Mouse (Mus musculus) hindbrain, postnatal 0 days (tissue): ENCODE measurements at regions not wholly inside any gene's neighbourhood (a gene's known extent, or its start where the extent isn't known, plus 50 kb on each side); places are given as distances from the start of the nearest gene placed in this dataset.

ENCODE experiments used
- ATAC-seq: fragments of 200-750 bp; cut with Nextera tagmentation; 2 replicates; pipeline ENCODE4 v1.8.0; 2017; ENCODE audit warnings: mild to moderate bottlenecking, moderate TSS enrichment, moderate library complexity
- DNase-seq: peaks from one replicate; pipeline ENCODE4 v3.0.0-alpha.2; 2015; ENCODE audit warnings: low spot score
- H3K27ac ChIP-seq: fragments of 300-500 bp; sonication (generic); 2 replicates; pipeline ENCODE4 v1.5.1; 2014; ENCODE audit warnings: mild to moderate bottlenecking
- H3K27me3 ChIP-seq: fragments of 300-500 bp; sonication (generic); 2 replicates; pipeline ENCODE4 v1.6.1; 2014; ENCODE audit warnings: low read length, mixed read lengths; ENCODE audit not compliant: insufficient read depth
- H3K36me3 ChIP-seq: fragments of 300-500 bp; sonication (generic); 2 replicates; pipeline ENCODE4 v1.6.1; 2014; ENCODE audit warnings: low read length, mixed read lengths; ENCODE audit not compliant: insufficient read depth
- H3K4me1 ChIP-seq: fragments of 300-500 bp; sonication (generic); 2 replicates; pipeline ENCODE4 v1.6.1; 2014; ENCODE audit warnings: antibody characterized with exemption, low read length, mixed read lengths; ENCODE audit not compliant: insufficient read depth
- H3K4me2 ChIP-seq: fragments of 300-500 bp; sonication (generic); 2 replicates; pipeline ENCODE4 v1.6.1; 2014; ENCODE audit warnings: low read depth, mild to moderate bottlenecking, low read length, moderate library complexity, mixed read lengths
- H3K4me3 ChIP-seq: fragments of 300-500 bp; sonication (generic); 2 replicates; pipeline ENCODE4 v1.5.1; 2014; ENCODE audit warnings: low read length
- H3K9ac ChIP-seq: fragments of 300-500 bp; sonication (generic); replicated peaks from 2 replicates; pipeline ENCODE4 v1.6.1; 2014; ENCODE audit warnings: mild to moderate bottlenecking, low read length, moderate library complexity, mixed read lengths
- H3K9me3 ChIP-seq: fragments of 300-500 bp; sonication (generic); 2 replicates; pipeline ENCODE4 v1.6.1; 2016; ENCODE audit warnings: low read length, mixed read lengths
- CTCF ChIP-seq: IDR thresholded peaks from 2 replicates; pipeline ENCODE4 v1.5.1; 2016; ENCODE audit warnings: antibody characterized with exemption, control low read depth, low read depth
- WGBS: fragments of 180-500 bp; shearing (Covaris S2); extraction: QIAGEN DNeasy Blood & Tissue Kit; methylation state at CpG from one replicate; pipeline ENCODE4 v1.1.7; 2014; 5-methylcytosine and 5-hydroxymethylcytosine counted together

- no peak for ATAC-seq
- H3K4me1 ChIP-seq: peaks cover 7% of the 10 kb centered on the region; the same call in 1 of the 2 replicates
- TF ChIP-seq CTCF: no peak
Observed at GRCm38 (mm10) chr13:43935284-43935683, 150.7 kb downstream of the Cd83 start.

GRCm38 (mm10) chr13:43936504-43936903 lies 151.9 kb downstream of the Cd83 start:
- no peak overlapping the region for H3K9ac ChIP-seq
- WGBS: 13% methylated on average over 4 of the region's 4 CpGs
- ATAC-seq (no peak), DNase-seq (no peak)
- H3K4me2 ChIP-seq: no peak overlapping the region
- no peak overlapping the region for H3K4me3 ChIP-seq
- no peak for TF ChIP-seq CTCF
- no peak overlapping the region for H3K27ac ChIP-seq
- H3K4me1 ChIP-seq: peaks cover 7% of the 10 kb centered on the region; the same call in 1 of the 2 replicates
- no peaks in the 10 kb centered on the region for H3K9me3 ChIP-seq
- no peaks in the 10 kb centered on the region for H3K36me3 ChIP-seq
- no peaks in the 10 kb centered on the region for H3K27me3 ChIP-seq

More at GRCm38 (mm10) chr13:43935284-43935683, 150.7 kb downstream of the Cd83 start:
- H3K27ac ChIP-seq: no peak overlapping the region
- no peak overlapping the region for H3K4me2 ChIP-seq
- H3K9me3 ChIP-seq: no peaks in the 10 kb centered on the region
- H3K9ac ChIP-seq: no peak overlapping the region
- DNase-seq: peak; percentile 12
- H3K4me3 ChIP-seq: no peak overlapping the region
- H3K36me3 ChIP-seq: no peaks in the 10 kb centered on the region
- H3K27me3 ChIP-seq: no peaks in the 10 kb centered on the region
- WGBS: 75% methylated on average over 6 of the region's 6 CpGs

- Histone ChIP-seq H3K4me1 (peaks cover 3% of the 10 kb centered on the region; the same call in 1 of the 2 replicates), H3K36me3 (no peaks in the 10 kb centered on the region), H3K9me3 (no peaks in the 10 kb centered on the region), H3K4me2 (no peak overlapping the region), H3K27me3 (no peaks in the 10 kb centered on the region), H3K9ac (no peak overlapping the region), H3K4me3 (no peak overlapping the region), H3K27ac (no peak overlapping the region)
- TF ChIP-seq CTCF: no peak
- WGBS: 68% methylated on average over 7 of the region's 7 CpGs
- DNase-seq (no peak), ATAC-seq (no peak)
Observed at GRCm38 (mm10) chr13:43938611-43939010, 154.0 kb downstream of the Cd83 start.

GRCm38 (mm10) chr13:43939375-43939774 lies 154.8 kb downstream of the Cd83 start:
- ATAC-seq (no peak), DNase-seq (peak; percentile 52)
- no peak overlapping the region for H3K9ac ChIP-seq
- TF ChIP-seq CTCF: no peak
- peaks cover 3% of the 10 kb centered on the region; the same call in 1 of the 2 replicates for H3K4me1 ChIP-seq
- no peak overlapping the region for H3K4me3 ChIP-seq
- no peaks in the 10 kb centered on the region for H3K9me3 ChIP-seq
- no peaks in the 10 kb centered on the region for H3K36me3 ChIP-seq
- H3K4me2 ChIP-seq: no peak overlapping the region
- WGBS: 12% methylated on average over 4 of the region's 4 CpGs
- H3K27ac ChIP-seq: no peak overlapping the region
- H3K27me3 ChIP-seq: no peaks in the 10 kb centered on the region

- TF ChIP-seq CTCF: no peak
- DNase-seq (no peak), ATAC-seq (no peak)
- no peaks in the 10 kb centered on the region for H3K9me3 ChIP-seq
- H3K27ac ChIP-seq: no peak overlapping the region
- no peaks in the 10 kb centered on the region; the same call in 1 of the 2 replicates for H3K4me1 ChIP-seq
- H3K36me3 ChIP-seq: no peaks in the 10 kb centered on the region
- H3K27me3 ChIP-seq: no peaks in the 10 kb centered on the region
- no peak overlapping the region for H3K9ac ChIP-seq
- 76% methylated on average over 8 of the region's 8 CpGs for WGBS
- no peak overlapping the region for H3K4me2 ChIP-seq
- H3K4me3 ChIP-seq: no peak overlapping the region
Observed at GRCm38 (mm10) chr13:43941731-43942130, 157.2 kb downstream of the Cd83 start.

- WGBS: 71% methylated on average over 3 of the region's 3 CpGs
- no peak for DNase-seq
- Histone ChIP-seq H3K4me2 (no peak overlapping the region), H3K27ac (no peak overlapping the region), H3K9ac (no peak overlapping the region), H3K36me3 (no peaks in the 10 kb centered on the region), H3K9me3 (no peaks in the 10 kb centered on the region), H3K4me1 (no peaks in the 10 kb centered on the region), H3K4me3 (no peak overlapping the region), H3K27me3 (no peaks in the 10 kb centered on the region)
- no peak for ATAC-seq
- no peak for TF ChIP-seq CTCF
Observed at GRCm38 (mm10) chr13:43948606-43949005, 164.0 kb downstream of the Cd83 start.

GRCm38 (mm10) chr13:43949740-43950643 lies 165.4 kb downstream of the Cd83 start:
- H3K9me3 ChIP-seq: no peaks in the 10 kb centered on the region
- WGBS: 48% methylated on average over 15 of the region's 15 CpGs
- H3K27me3 ChIP-seq: no peaks in the 10 kb centered on the region
- H3K4me3 ChIP-seq: no peak overlapping the region
- no peak overlapping the region for H3K4me2 ChIP-seq
- H3K4me1 ChIP-seq: no peaks in the 10 kb centered on the region
- no peak overlapping the region for H3K9ac ChIP-seq
- ATAC-seq (no peak), DNase-seq (peak; percentile 39)
- peak; percentile 23 for TF ChIP-seq CTCF
- H3K27ac ChIP-seq: no peak overlapping the region
- no peaks in the 10 kb centered on the region for H3K36me3 ChIP-seq
